Mouse (Mus musculus): Measurements from ENCODE around the gene Dnajb14.
"Not testable (repeated sequence)": the region's sequence is repeated elsewhere in the genome, so short reads cannot be mapped to it uniquely, and the experiment has no call there.

Gene Dnajb14

GRCm38 (mm10) chr3:137952225-137952913, 84.9 kb downstream of the Dnajb14 start:
- DNase-seq (ENCODE audit: low spot score in 2 of 2) = peak; percentile 27 to 35

GRCm38 (mm10) chr3:137952914-137953880, 85.7 kb downstream of the Dnajb14 start:
- DNase-seq (ENCODE audit: low spot score in 2 of 2) = peak; percentile 69 to 75

GRCm38 (mm10) chr3:137954256-137954916, 86.9 kb downstream of the Dnajb14 start:
- no peak for DNase-seq (ENCODE audit: low spot score in 2 of 2)

GRCm38 (mm10) chr3:137955560-137956081, 88.1 kb downstream of the Dnajb14 start:
- no peak for DNase-seq (ENCODE audit: low spot score in 2 of 2)

- DNase-seq (ENCODE audit: low spot score in 2 of 2) = no peak
Measured at GRCm38 (mm10) chr3:137957864-137958263, 90.4 kb downstream of the Dnajb14 start.

DNA sequence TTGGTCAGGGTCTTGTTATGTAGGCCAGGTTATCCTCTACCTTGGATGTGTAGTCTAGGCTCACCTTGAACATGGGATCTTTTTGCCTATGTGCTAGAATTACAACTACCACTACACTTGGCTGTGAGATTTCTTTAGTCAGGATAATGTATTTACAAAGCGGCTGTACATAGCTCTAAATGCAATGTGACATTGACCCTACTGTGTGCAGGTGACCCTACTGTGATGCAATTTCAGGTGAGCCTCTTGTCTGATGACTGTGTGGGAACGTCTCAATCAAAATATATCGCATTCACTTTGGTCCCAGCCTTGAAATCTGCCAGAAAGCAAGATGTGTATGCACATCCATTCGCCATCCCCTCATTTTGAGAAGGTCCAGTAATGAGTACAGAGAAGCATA, 90.9 kb downstream of the Dnajb14 start:
- DNase-seq (ENCODE audit: low spot score in 2 of 2) = no peak

DNA sequence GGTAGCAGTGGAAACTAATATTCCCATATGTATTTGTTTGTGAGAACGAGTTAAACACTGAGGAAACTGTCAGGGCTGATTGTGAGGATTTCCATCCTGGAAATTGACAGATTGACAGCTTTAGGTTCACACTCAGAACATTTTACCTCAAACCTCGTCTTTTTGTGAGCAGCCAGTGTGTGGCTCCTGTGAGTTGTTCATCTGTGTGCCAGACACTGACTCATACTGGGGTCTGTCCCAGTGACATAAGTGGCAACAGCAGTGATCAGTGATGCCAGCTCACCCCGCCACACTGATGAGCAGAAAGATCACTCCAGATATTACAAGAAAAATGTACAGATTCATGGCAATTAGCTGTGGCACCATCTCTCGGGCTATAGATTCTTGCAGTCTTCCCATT, 92.0 kb downstream of the Dnajb14 start:
- no peak for DNase-seq (ENCODE audit: low spot score in 2 of 2)

DNA sequence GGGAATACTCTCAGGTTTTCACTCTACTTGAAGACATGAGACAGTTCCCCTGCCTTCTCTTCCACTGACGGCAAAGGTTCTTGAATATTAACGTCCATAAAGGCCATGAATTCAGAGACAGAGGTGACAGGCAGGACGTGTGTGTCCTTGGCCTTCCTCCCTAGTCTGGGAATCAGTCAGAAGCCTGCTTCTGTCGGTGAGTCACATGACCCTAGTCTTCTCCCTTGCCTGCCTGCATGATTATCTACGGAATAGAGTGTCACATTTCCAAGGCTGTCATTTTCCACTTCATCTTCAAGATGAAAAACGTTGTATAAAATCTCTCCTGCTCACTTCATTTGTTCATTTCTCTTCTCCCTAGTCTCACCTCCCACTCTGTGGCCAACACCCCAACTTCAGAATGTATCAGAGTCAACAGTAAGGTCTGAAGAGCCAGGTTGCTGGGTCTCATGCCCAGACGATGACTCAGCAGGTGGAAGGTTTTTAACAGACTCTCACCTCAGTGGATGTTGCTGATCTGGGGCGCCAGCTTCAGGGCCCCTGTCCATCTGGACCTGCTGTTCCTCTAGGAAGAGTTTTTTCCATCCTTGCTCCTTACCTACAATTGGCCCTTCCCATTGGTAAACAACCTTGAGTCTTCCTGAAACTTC, 94.4 kb downstream of the Dnajb14 start:
- no peak for DNase-seq (ENCODE audit: low spot score in 2 of 2)

DNA sequence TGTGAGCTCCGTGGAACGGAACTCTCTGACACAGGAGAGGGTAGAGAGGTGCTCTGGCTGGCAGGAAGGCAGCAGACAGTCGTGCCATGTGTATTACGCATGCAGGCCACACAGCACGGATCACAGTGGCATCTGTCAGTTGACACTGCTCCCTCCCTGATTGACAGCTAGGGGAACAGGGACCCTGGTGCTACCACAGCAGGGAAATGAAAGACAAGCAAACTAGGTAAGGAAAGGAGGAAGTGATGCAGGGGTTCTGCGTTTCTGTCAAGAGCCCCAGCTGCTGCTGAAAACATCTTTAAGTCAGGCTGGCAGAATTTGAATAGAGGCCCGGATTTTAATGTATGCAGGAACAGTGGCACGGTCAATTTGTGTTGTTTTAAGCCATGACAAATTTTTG, 96.0 kb downstream of the Dnajb14 start:
- no peak for DNase-seq (ENCODE audit: low spot score in 2 of 2)

GRCm38 (mm10) chr3:137964014-137964413, 96.5 kb downstream of the Dnajb14 start:
- DNase-seq (ENCODE audit: low spot score in 2 of 2) = not testable (repeated sequence)

Measured in right cerebral cortex, postnatal 36 days (tissue).